14 mouse cellular contexts compared by ENCODE assay signal in genomic region chr6:94158119-94158848, GRCm38 (mm10).
DNase-seq lines count a peak whose midpoint lies in the region; ATAC-seq and TF ChIP-seq lines count a peak whose summit lies in the region.
"Had no signal": no experiment of that assay in that cellular context is flagged by ENCODE, and none has a peak within 500 bp of the region (broad histone marks: within the 10 kb centered on the region; RNA-seq: fewer than 3 reads in every experiment).

No protein-coding gene starts in this region.

- no peaks in the 10 kb centered on the region for H3K9me3 ChIP-seq in intestine, postnatal 0 days (ENCODE audit: control insufficient read depth)
- H3K9me3 ChIP-seq in stomach, postnatal 0 days (ENCODE audit: control insufficient read depth, low read length): no peaks in the 10 kb centered on the region
- H3K9me3 ChIP-seq: embryonic facial prominence, embryonic 10.5 days; limb, embryonic 13.5 days had no signal

- peak; percentile 87 for TF ChIP-seq EP300 in stomach, postnatal 0 days (optimal IDR thresholded peaks at IDR 0.05)

- no peaks in the 10 kb centered on the region for H3K36me3 ChIP-seq in intestine, postnatal 0 days (ENCODE audit: control insufficient read depth, insufficient read depth)
- no peaks in the 10 kb centered on the region for H3K36me3 ChIP-seq in stomach, postnatal 0 days (ENCODE audit: control insufficient read depth, insufficient read depth, low read length)
- H3K36me3 ChIP-seq: embryonic facial prominence, embryonic 10.5 days; limb, embryonic 13.5 days had no signal

- no peak overlapping the region for H3K4me2 ChIP-seq in intestine, postnatal 0 days (replicated peaks; ENCODE audit: low read depth)
- no peak overlapping the region for H3K4me2 ChIP-seq in stomach, postnatal 0 days (replicated peaks; ENCODE audit: low read depth)
- H3K4me2 ChIP-seq: limb, embryonic 13.5 days had no signal

- DNase-seq in heart, adult 9 months (ENCODE audit: low spot score in 2 of 2): peak; percentile 24 to 26
- DNase-seq in heart, postnatal 14 days: no peak
- peak; percentile 50 for DNase-seq in urinary bladder, postnatal 14 days (ENCODE audit: low spot score)
- no peak for DNase-seq in urinary bladder, postnatal 4 days (ENCODE audit: low spot score in 2 of 2)
- no peak for DNase-seq in stomach, postnatal 0 days (ENCODE audit: low spot score)
- no peak for DNase-seq in adrenal gland, adult 8-10 months
- no peak for DNase-seq in left cerebral cortex, postnatal 14 days (ENCODE audit: low spot score in 2 of 2)
- DNase-seq: cerebellum, postnatal 10 days; layer of hippocampus, postnatal 36 days; midbrain, embryonic 14.5 days had no signal

- no peak overlapping the region for H3K4me3 ChIP-seq in intestine, postnatal 0 days (ENCODE audit: low read depth, low read length)
- H3K4me3 ChIP-seq in stomach, postnatal 0 days (ENCODE audit: low read depth, low read length): no peak overlapping the region
- H3K4me3 ChIP-seq: embryonic facial prominence, embryonic 10.5 days; limb, embryonic 13.5 days had no signal

- no peaks in the 10 kb centered on the region for H3K27me3 ChIP-seq in intestine, postnatal 0 days (replicated peaks; ENCODE audit: control insufficient read depth, insufficient read depth, low read length)
- H3K27me3 ChIP-seq in stomach, postnatal 0 days (ENCODE audit: control insufficient read depth, insufficient read depth, low read length): no peaks in the 10 kb centered on the region
- H3K27me3 ChIP-seq: limb, embryonic 13.5 days had no signal

- no peak for TF ChIP-seq CTCF in intestine, postnatal 0 days (IDR thresholded peaks at IDR 0.05; ENCODE audit: low read depth)
- no peak for TF ChIP-seq CTCF in stomach, postnatal 0 days (IDR thresholded peaks at IDR 0.05; ENCODE audit: low read depth)

- peaks cover 15% of the 10 kb centered on the region for H3K4me1 ChIP-seq in intestine, postnatal 0 days (replicated peaks; ENCODE audit: control insufficient read depth, insufficient read depth, low read length)
- no peaks in the 10 kb centered on the region for H3K4me1 ChIP-seq in stomach, postnatal 0 days (replicated peaks; ENCODE audit: control insufficient read depth, insufficient read depth)

- no peak overlapping the region for H3K9ac ChIP-seq in intestine, postnatal 0 days (ENCODE audit: low read depth, low read length)
- H3K9ac ChIP-seq in stomach, postnatal 0 days (ENCODE audit: low read length): no peak overlapping the region
- H3K9ac ChIP-seq: limb, embryonic 13.5 days had no signal

- ATAC-seq in intestine, postnatal 0 days: peak; percentile 83
- ATAC-seq in stomach, postnatal 0 days (ENCODE audit: low FRiP score, low TSS enrichment): peak; percentile 76
- ATAC-seq: hindbrain, embryonic 16.5 days had no signal

- peak overlapping the region; percentile 55 for H3K27ac ChIP-seq in intestine, postnatal 0 days (ENCODE audit: low read depth, low read length)
- no peak overlapping the region for H3K27ac ChIP-seq in stomach, postnatal 0 days (replicated peaks)
- H3K27ac ChIP-seq: embryonic facial prominence, embryonic 10.5 days; limb, embryonic 13.5 days had no signal

- WGBS in intestine, postnatal 0 days: 35% methylated on average over 3 of the region's 3 CpGs
- 64% methylated on average over 3 of the region's 3 CpGs for WGBS in stomach, postnatal 0 days

- intact Hi-C loops in heart, postnatal 14 days (cut with DNase I): no loop called here
- intact Hi-C loops in left cerebral cortex, postnatal 14 days (cut with DNase I): no loop called here

Comparison
In these comparisons a context has a peak if more than half of its experiments do, and no peak if none do; other contexts are left out.
1. DNase-seq: peak in heart, adult 9 months (2 of 2) and urinary bladder, postnatal 14 days (single experiment); none in heart, postnatal 14 days (0 of 2), urinary bladder, postnatal 4 days (0 of 2), stomach, postnatal 0 days (single experiment), adrenal gland, adult 8-10 months (single experiment) and left cerebral cortex, postnatal 14 days (0 of 2).